Mouse (Mus musculus): ENCODE measurements around the gene Kyat1. TPM values are rescaled to one million over a fixed set of nuclear protein-coding genes. Genes with fewer than 3 reads are reported as not detected.
"Not testable (repeated sequence)": the region's sequence is repeated elsewhere in the genome, so short reads cannot be mapped to it uniquely, and the experiment has no call there.

Kyat1 gene
- total and polyA plus RNA-seq, 3 experiments: 22.1 to 37.3 (median 23.9) TPM

DNA sequence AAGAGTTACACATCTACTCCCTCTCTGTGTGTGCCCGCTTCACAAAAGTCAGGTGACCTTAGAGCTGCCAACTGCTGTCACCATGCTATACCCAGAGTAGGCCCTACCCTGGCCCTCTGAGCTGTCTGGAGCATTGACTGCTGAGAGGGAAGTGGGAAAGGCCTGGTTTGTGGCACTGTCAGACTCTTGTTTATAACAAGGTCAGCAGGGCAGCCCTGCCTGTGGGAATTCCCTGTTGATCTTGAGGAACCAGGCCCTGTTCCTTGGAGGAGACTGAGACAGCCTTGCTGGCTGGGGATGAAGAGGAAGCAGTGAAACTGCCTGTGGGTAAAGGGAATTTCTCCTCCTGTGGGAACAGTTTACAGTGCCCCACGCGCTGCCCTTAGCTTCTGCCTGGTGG is 9.1 kb upstream of the Kyat1 start:
- DNase-seq: no peak

DNA sequence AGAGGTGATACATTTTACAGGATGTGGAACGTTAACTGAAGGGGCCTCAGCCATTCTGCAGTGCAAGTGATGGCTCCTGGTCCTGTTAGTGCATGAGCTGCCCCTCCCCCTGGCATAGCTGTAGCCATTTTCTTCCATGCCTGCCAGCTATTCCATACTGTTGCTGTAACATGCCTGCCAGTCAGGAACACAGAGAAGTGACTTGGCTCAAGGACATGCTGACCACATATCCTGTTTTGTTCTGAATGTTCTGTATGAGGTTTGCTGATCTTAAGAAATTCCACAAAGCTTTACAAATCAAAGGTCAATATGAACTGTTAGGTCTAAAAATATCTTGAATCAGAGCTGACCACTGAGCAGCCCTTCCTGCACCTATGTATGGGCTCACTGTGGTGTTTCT is 7.3 kb upstream of the Kyat1 start:
- peak; percentile 41 for DNase-seq

DNA sequence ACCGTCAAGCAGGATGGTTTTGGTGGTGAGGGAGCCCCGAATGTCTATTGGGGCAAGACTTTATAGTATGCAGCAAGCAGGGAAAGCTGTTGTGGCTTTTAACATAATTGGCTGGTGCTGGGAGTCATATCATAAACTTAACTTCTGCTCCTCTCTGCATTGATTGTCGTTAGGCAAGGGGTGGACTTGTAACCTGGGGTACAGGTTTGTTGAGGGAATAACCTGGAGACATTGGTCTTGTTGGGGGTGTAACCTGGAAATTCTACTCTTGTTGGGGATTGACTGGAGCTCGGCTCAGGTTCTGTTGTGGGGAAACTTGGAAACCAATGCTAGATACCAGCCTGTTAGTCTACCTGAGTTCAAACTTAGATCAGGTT is 6.5 kb upstream of the Kyat1 start:
- DNase-seq: no peak

DNA sequence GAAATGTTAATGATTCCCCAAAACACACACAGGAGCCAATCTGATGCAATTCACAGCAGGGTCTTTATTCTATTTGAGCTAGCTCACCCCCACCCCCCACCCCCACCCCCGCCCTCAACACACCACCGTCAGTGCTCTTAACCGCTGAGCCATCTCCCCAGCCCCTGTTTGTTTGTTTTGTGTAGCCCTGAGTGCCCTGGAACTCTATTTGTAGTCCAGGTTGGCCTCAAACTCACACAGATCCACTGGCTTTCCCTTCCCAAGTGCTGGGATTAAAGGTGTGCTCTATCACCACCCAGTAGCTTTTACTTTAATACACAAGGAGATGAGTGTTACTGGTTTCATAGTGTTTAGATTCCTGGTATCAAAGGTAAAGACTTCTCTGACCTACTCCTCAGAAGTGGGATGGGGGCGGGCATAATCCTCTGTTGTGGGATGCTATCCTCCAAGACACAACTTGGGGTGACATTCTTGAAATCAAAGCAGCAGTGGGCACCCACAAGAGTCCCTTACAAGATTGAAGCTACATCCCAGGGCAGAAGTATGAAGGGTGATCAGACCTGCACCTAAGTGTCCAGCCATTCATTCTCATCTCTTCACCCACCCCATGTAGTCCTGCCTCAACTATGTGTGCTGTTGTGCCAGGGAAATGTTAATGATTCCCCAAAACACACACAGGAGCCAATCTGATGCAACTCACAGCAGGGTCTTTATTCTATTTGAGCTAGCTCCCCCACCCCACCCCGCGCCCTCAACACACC is 5.9 kb upstream of the Kyat1 start:
- DNase-seq: no peak

DNA sequence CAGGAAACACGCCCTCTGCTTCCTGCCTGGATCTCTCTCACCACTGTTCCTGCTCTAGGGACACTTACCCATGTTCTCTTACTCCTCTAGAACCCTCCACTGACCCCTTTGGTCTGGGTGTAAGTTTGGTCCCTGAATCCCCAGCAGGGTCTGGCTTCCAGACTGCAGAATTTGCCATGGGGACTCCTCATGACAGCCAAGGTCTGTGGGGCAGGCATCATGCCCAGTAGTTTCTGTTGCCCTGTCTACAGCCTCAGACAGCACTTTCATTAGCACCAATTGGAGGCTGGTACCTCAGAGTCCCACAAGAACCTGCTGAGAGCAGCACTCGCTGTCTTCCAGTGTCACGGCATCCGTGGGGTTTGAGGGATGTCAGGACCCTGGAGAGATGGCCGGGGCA is 2.2 kb upstream of the Kyat1 start:
- DNase-seq: no peak

DNA sequence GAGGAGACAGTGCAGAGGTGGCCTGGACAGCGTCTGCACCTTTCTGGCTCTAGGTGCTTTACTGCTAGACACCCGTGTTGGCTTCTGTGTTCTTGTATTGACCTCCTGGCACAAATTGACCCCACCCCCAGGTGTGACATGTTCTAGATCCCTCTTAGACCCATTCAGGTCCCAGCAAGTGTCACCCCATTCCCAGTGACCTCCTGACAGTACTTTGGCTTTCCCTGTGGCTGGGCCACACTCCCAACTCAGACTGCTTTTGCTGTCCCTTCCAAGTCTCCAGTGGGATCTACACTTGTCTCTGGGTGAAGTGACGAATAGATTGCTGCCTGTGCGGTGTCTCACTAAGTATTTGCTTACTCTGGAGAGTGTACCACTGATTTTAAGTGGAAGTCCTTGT is 1.8 kb upstream of the Kyat1 start:
- DNase-seq: no peak

DNA sequence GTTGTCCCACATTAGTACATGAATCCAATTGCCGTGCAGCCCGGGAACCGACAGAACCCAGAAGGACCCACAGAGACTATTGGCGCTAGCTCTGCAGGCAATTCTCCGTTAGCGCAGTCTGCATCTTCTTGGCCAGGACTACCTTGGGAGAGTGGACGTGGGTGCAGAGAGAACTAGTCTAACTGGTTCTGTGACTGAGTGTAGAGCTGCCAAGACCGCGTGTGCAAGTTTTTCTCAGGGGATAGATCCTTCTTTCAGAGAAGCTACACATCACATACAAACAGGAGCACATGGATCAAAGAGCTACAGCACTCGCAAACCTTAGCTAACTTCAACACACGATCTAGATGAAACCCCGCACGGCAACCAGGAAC is 405 bp downstream of the Kyat1 start:
- no peak for DNase-seq

DNA sequence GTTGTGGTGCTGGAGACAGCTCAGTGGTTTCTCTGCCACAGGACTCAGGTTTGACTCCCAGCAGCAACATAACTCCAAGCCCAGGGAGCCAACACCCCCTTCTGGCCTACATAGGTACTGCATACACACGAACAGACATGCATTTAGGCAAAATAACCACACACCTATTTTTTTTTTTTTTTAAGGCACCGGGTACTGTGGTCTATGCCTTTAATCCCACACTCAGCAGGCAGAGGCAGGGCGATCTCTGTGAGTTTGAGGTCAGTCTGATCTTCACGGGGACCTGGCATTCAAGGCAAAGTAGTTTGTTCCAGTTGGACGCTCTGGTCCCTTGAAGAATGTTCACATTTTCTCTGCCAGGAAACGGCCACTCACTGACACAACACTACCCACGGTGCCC is 2.2 kb downstream of the Kyat1 start:
- DNase-seq: no peak

DNA sequence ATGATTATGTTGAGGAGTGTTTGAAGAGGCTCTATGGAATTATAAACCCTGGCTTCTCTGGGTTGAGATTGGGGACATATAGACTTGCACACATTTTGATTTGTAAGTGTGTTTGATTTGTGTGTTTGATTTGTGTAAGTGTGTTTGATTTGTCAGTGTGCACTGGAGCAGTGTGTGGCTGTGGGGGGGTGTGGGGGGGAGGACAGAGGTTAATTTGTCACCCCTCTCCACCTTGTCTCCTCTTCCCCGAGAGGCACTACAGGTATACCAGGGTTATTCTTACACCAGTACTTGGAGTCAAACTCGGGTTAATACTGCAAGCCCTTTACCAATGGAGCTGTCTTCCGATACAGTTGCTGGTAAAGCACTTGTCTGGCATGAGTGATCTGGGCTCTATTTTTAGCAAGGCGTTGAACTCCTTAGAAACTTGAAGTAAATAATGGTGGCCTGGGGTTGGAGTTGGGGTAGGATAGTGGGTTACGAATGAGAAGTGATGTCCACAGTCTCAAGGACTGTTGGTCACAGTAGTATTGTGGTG is 5.2 kb downstream of the Kyat1 start:
- DNase-seq: no peak

DNA sequence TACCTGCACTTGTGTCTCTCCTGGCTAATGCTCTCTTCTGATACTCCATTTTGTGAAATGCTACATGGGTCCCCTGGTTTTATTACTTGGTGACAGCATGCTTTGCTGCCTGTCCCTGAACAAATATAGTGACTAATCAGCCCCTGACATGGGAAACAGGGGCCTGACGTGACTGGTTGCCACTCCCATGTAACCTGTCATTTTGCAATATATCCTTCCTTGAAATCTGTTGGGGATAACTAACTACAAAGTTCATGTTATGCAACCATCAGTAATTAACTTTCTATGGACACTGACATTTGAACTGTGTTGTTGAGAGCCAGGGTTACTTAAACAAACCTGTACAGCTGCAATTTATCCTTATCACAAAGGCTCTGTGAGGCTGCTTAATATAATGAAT is 5.7 kb downstream of the Kyat1 start:
- DNase-seq: peak; percentile 77

DNA sequence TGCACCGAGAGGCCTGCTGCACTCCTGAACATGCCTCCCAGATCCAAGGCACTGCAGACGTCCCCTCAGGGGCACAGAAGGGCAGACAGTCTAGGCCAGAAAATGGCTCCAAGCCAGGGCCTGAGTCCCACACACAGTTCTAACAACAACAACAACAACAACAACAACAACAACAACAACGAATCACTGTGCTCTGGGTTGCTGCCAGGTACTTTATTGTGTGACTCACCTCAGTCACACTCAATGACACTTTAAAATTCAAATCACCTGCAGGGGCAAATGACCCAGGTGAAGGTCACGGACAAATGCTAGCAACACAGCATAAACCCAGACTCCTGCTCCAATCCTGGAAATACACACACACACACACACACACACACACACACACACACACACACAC is 7.6 kb downstream of the Kyat1 start:
- no peak for DNase-seq

DNA sequence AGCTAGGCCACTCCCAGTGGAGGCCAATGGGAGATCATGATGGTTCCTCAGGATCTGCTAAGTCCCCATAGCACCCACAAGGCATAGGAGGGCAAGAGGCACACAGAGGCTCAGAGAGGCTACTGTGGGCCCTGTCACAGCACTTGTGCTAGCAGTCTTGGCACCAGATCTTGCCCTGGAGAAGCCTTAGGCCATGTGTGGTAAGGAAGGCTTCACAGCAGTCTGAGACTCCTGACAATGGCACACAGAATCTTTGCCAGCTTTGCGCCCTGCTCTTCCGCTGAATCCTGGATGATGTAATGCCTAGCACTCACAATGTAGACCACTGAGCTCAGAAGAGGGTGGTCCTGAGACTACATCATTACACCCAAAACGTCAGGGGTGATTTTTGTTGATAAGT is 11.0 kb downstream of the Kyat1 start:
- DNase-seq: no peak

DNA sequence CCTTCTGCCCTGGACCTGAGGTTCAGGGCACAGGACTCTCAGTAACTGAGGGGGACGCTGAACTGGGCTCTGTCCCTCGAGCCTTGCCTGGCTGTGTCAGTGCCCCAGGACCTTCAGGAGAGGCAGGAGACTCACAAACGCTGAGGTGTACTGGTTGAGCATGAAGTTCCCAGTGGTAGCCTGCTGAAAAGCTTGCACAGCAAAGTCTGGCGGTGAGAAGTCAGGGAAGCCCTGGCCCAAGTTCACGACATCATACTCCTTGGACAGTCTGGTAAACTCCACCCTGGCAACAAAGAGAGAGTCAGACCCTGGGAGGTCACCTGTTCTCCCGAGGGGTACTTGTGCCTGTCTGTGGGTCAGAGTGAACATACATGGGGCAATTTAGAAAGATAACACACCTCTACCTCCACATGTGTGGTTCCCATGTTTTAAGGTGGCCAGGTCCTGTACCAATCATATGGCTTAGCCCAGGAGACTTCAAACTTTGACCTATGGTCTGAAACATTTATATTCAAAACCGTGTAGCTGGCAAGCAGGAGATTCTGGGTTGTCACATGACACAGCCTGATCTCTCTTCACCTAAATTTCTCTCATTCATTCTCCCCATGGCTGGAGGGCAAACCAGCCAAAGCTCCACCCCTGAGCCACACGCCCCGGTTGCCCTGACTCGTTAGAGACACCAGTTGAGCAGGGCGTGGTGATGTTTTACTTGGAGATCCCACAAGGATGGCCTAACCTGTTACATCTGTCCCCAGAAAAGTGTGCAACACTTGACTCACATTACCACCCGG is 13.7 kb downstream of the Kyat1 start:
- no peak for DNase-seq

DNA sequence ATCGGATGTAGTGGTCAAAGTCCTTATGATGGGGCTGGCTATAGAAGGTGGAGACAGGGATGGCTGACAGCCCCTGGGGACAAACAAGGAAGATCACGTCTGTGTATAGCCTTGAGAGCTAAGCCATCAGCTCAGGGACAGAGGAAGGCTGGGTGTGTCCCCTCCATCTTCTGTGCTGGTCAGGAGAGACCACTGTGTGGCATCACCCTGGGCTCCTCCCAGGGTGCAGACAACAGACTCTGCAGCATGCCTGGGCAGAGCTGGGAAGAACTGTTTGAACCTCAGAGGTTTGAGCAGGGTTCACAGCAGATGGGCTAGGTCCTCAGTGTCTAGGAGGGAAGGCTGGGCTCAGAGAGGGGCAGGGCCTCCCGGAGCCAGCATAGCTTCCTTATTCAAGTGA is 20.0 kb downstream of the Kyat1 start:
- no peak for DNase-seq

DNA sequence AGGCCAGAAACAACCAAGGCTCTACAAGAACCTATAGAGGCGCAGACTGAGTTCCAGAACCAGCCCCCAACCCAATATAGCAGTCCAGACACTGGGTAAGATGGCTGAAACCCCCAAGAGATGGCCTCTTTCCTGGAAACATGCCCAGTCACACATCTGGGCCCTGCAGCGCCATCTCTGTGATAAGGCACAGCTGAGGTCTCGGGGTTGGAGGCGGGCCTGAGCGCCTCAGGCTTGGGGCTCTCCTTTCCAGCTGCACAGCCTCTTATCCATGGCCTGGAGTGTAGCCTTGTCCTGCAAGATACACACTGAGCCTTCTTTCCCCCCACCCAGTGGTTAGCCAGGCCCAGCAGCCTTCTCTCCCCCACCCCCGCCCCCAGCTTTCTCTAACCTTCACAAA is 20.4 kb downstream of the Kyat1 start:
- no peak for DNase-seq

DNA sequence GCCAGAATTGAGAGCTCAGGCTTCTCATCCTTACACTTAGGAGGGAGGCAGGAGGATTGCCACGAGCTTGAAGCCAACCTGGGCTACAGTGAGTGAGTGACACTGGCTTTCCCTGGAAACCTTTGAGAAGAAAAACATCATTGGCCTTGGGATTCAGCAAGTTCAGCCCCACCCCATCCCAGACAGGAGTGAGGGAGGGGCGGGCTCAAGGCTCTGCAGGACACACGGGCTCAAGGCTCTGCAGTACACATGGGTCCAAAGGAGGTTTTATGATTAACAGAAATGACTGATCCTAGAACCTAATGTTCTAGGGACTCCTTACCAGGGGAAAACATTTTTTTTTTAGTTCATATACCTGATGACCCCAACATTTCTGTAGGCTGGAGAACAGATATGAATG is 21.9 kb downstream of the Kyat1 start:
- DNase-seq: no peak

DNA sequence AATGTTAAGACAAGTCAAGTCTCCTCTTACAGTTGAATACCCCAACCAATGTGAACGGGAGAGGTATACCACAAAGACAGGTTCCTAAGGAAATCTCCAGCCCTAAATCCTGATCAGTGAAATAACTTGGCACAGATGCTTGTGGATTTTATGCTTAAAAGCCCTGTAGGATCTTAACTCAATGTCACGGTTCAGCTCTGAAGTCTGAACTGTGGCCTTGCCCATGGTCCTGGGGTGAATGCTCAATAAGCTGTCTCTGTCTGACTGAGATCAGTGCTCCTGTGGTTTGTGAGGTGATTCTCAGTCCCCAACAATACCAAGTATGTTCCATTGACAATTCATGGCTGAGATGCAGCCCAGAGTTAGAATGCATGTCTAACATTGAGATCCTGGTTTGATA is 23.2 kb downstream of the Kyat1 start:
- no peak for DNase-seq

DNA sequence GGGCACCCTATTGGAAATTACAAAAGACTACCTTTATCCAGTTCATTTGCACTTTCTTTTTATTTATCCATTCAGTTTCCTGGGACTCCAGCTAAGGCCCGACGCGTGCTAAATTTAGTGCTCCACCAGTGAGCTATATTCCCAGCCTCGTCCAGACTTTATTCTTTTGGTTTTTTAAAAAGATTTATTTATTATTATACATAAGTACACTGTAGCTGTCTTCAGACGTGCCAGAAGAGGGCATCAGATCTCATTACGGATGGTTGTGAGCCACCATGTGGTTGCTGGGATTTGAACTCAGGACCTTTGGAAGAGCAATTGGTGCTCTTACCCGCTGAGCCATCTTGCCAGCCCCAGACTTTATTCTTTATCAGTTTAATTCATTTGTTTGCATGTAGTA is 26.9 kb downstream of the Kyat1 start:
- DNase-seq: not testable (repeated sequence)

DNA sequence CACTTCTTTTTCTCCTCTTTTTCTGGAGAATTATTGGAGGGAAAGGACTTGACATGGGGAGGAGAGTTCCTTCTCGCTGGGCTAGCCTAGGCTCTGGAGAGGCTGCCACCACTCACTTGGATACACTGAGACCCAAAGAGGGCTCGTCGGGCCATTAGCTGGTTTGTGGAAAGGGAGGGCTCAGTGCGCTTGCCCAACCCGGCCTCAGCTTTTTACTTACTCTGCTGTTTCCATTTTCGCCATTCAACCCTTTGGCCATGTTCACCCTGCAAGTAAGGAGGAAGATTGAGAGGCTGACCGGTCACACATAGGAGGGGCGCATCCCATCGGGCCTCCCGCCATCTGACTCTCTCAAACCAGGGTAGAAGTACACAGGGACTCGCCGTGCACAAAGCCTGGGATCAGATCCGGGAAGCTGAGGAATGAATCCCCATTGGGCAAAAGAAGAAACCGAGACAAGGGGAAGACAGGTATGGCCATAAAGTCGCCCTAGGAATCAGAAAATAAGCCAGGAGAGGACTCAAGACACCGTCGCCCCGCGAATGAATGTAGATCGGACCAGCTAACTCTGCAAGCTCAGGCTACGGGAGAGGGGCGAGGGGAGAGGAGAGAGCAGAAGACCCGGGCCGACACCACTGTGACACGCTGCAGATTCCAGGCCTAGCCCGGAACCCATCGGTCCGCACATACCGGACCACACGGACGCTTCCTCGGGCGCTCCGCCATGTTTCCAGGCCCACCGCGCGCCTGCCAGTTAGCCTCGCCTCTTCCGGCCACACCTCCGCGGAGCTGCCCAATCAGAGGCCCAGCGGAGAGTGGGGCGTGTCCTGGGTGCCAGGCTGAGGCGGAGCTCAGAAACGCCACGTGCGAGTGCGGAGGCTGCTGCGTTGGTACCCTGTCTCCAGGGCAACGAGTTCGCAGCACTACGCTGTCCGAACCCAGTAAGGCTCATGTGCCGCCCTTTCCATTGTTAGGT is 27.7 kb downstream of the Kyat1 start, which contains the start of gene Spout1:
Spout1 (minus strand) TSS at position 760 of the 976 bp plus-strand sequence.
- DNase-seq: peak; percentile 97

DNA sequence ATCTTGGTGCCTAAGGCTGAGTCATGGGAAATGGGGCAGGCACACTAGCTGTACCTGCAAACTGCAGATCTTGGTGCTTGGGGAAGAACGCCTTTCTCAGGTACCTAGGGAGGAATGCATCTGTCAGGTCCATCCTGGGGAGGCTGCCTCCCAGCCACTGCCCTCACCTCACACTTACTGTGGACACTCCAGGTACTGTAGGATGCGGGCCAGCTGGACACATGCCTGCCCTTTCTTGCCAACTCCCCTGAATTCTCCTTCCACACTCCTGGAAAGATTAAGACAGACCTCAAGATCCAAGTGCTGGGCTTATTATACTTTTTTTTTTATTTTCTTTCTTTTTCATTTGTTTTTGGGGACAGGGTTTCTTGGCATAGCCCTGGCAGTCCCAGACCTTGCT is 29.1 kb downstream of the Kyat1 start:
- no peak for DNase-seq

DNA sequence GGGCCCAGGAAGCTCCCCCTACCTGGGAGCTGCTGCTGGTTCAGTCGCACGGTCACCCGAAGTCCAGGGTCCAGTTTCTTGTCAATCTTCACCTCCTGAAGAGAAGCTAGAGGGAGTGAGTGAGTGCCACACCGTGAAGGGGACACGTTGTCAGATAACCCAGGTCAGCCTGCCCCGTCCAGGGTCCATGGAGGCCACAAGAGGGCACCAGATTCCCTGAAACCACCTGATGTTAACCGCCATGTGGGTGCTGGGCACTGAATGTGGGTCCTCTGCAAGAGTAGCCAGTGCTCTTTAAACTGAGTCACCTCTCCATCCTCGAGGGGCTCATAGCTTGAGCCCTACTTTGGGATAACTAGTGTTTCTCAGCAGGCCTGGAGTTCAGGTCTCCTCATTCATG is 29.8 kb downstream of the Kyat1 start:
- no peak for DNase-seq

DNA sequence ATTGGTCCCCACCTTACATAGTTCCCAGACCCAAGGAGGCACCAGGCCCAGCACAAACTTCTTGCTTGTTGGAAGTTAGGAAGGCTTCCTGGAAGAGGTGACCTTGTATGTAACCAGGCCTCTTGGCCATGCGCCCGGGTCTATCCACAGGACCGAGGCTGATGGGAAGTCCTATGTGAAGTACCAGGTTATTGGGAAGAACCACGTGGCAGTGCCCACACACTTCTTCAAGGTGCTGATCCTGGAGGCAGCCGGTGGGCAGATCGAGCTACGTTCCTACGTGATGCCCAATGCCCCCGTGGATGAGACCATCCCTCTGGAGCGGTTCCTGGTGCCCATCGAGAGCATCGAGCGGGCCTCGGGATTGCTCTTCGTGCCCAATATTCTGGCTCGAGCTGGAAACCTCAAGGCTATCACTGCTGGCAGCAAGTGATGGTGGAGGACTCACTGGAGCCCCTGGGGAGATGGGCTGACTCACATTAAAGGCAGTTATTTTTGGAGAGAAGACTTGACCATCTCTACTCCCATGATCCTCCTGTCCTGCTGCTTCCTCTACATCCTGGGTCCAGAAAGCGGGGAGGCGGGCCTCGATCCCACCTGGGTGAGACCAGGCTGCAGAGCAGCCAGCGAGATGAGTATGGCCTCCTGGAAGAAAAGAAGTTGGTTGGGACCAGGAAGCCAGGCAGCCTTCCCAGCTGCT is 32.0 kb downstream of the Kyat1 start:
- DNase-seq: no peak

Measured in adrenal gland, adult 2 months (tissue).